8 mouse cellular contexts compared by ENCODE assay signal in genomic region chr5:117357129-117357477, GRCm38 (mm10). TPM values are rescaled to one million over a fixed set of nuclear protein-coding genes. Genes with fewer than 3 reads are reported as not detected.
DNase-seq lines count a peak whose midpoint lies in the region; ATAC-seq and TF ChIP-seq lines count a peak whose summit lies in the region.

Gene Wsb2, plus strand, starts transcription at chr5:117357304.

- H3K27ac ChIP-seq in embryonic facial prominence, embryonic 14.5 days (replicated peaks; ENCODE audit: low read depth, low read length) = peak within 1 kb of the TSS; percentile 81
- peak within 1 kb of the TSS; percentile 96 for H3K27ac ChIP-seq in midbrain, postnatal 0 days (ENCODE audit: low read depth, low read length)

- peak within 1 kb of the TSS; percentile 93 for H3K4me2 ChIP-seq in embryonic facial prominence, embryonic 14.5 days (ENCODE audit: low read depth, low read length)
- H3K4me2 ChIP-seq in midbrain, postnatal 0 days (ENCODE audit: low read depth, low read length, poor library complexity, severe bottlenecking) = peak within 1 kb of the TSS; percentile 92

- H3K9me3 ChIP-seq in embryonic facial prominence, embryonic 14.5 days (ENCODE audit: control insufficient read depth, low read length) = no peaks in the 10 kb centered on the region
- H3K9me3 ChIP-seq in midbrain, postnatal 0 days (ENCODE audit: low read length) = no peaks in the 10 kb centered on the region

- TF ChIP-seq CTCF in midbrain, postnatal 0 days (IDR thresholded peaks at IDR 0.05) = no peak

- DNase-seq in 416B (ENCODE audit: low read depth) (peak; percentile 57), liver (peak; percentile 90)
- DNase-seq in adrenal gland, postnatal 36 days = peak; percentile 92 to 97
- peak; percentile 81 for DNase-seq in embryonic facial prominence, embryonic 14.5 days (ENCODE audit: low spot score)
- DNase-seq in heart, adult 8-10 months (ENCODE audit: low spot score) = peak; percentile 77
- peak; percentile 74 to 76 for DNase-seq in kidney, adult 8-10 months
- peak; percentile 75 for DNase-seq in midbrain, postnatal 0 days (ENCODE audit: low spot score)
- DNase-seq in spleen, postnatal 14 days (ENCODE audit: low spot score in 2 of 2) = peak; percentile 66 to 76

- WGBS in embryonic facial prominence, embryonic 14.5 days = no CpG with 5 or more reads among the region's 54 CpGs
- no CpG with 5 or more reads among the region's 54 CpGs for WGBS in midbrain, postnatal 0 days

- H3K4me1 ChIP-seq in embryonic facial prominence, embryonic 14.5 days (ENCODE audit: control insufficient read depth, insufficient read depth, low read length) = peaks cover 23% of the 10 kb centered on the region
- peaks cover 9% of the 10 kb centered on the region for H3K4me1 ChIP-seq in midbrain, postnatal 0 days (ENCODE audit: insufficient read depth, low read length)

- H3K36me3 ChIP-seq in embryonic facial prominence, embryonic 14.5 days (ENCODE audit: control insufficient read depth, insufficient read depth, low read length) = no peaks in the 10 kb centered on the region
- H3K36me3 ChIP-seq in midbrain, postnatal 0 days (ENCODE audit: insufficient read depth, low read length) = no peaks in the 10 kb centered on the region

- no peaks in the 10 kb centered on the region for H3K27me3 ChIP-seq in embryonic facial prominence, embryonic 14.5 days (replicated peaks; ENCODE audit: control insufficient read depth, insufficient read depth, low read length)
- H3K27me3 ChIP-seq in midbrain, postnatal 0 days (ENCODE audit: insufficient read depth, low read length) = no peaks in the 10 kb centered on the region

- peak within 1 kb of the TSS; percentile 91 for H3K9ac ChIP-seq in embryonic facial prominence, embryonic 14.5 days (ENCODE audit: low read depth, low read length)
- H3K9ac ChIP-seq in midbrain, postnatal 0 days (replicated peaks; ENCODE audit: low read length, poor library complexity, severe bottlenecking) = peak within 1 kb of the TSS; percentile 98

- ATAC-seq in embryonic facial prominence, embryonic 14.5 days (ENCODE audit: low read depth) = peak; percentile 76
- ATAC-seq in midbrain, postnatal 0 days (ENCODE audit: low FRiP score) = peak; percentile 80

- H3K4me3 ChIP-seq in embryonic facial prominence, embryonic 14.5 days (ENCODE audit: low read depth, low read length) = peak within 1 kb of the TSS; percentile 95
- peak within 1 kb of the TSS; percentile 86 for H3K4me3 ChIP-seq in midbrain, postnatal 0 days (ENCODE audit: low read depth, low read length)

RNA-seq across cellular contexts. Expression of gene Wsb2, which starts in this region (rescaled TPM):
- total RNA-seq in adrenal gland, postnatal 36 days (2021) = 100 to 1,000 TPM; 134 to 135 TPM
- polyA plus RNA-seq in embryonic facial prominence, embryonic 14.5 days (2014; fragmentation: Nextera tagmentation; extraction: Ambion mirVana) = 88.0 and 89.6 TPM in 2 replicates
- 100 to 1,000 TPM in 3 of 4 experiments, 10 to 100 TPM in 1; 87.1 to 122 (median 111) TPM for total RNA-seq in heart, adult 8-10 months (2022)
- total RNA-seq in midbrain, postnatal 0 days (2014; rRNA removed) = 395 and 494 TPM in 2 replicates
- 336 and 360 TPM in 2 replicates for polyA plus RNA-seq in midbrain, postnatal 0 days (2015; fragmentation: Nextera tagmentation; extraction: Ambion mirVana)

Comparison
In these comparisons a context has a peak if more than half of its experiments do, and no peak if none do; other contexts are left out.
1. Peak in every context shown above with its lines: DNase-seq, ATAC-seq, H3K4me3 ChIP-seq and H3K27ac ChIP-seq.